In the genomic region with DNA sequence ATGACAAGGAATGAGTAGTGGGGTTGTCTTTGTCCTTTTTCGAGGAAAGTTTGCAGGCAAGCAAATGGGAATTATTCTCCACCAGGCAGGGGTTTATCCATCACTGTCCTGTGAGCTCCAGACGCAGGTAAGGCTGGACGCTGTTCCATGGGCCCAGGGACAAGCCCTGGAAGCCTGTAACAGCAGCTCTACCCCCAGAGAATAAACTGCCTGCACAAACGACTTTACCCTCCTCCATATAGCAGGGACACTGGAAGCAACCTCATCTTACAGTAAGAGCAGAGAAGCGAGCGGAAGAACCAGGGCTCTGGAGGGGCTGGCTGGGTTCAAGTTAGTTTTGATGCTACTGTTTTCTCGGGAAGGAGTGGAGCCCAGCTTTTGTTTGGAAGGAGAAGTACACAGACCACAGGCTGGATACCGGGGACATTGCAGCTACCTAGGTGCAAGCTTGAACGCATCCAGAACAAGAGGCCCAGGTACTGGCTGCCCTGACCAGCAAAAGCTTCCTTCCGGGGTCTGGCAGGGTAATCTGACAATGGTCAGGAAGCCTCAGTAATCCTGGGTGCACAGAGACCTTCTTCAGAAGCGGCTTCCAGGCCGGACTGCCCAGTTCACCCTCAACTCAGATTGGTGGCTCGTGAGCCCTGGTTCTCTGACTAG, we compare ENCODE assay signal across 11 mouse cellular contexts. TPM values are rescaled to one million over a fixed set of nuclear protein-coding genes. Genes with fewer than 3 reads are reported as not detected.
DNase-seq lines count a peak whose midpoint lies in the region; ATAC-seq and TF ChIP-seq lines count a peak whose summit lies in the region.
"Had no signal": no experiment of that assay in that cellular context is flagged by ENCODE, and none has a peak within 500 bp of the region (broad histone marks: within the 10 kb centered on the region; RNA-seq: fewer than 3 reads in every experiment).

No protein-coding gene starts in this region.

- TF ChIP-seq EP300 in heart, postnatal 0 days (IDR thresholded peaks at IDR 0.05; ENCODE audit: low read depth): no peak
- no peak for TF ChIP-seq EP300 in heart, adult 2 months (IDR thresholded peaks at IDR 0.05; ENCODE audit: insufficient read depth, low read depth, low read length)

- no peak for ATAC-seq in heart, postnatal 0 days (ENCODE audit: insufficient read depth, low read depth)
- ATAC-seq in midbrain, embryonic 12.5 days (ENCODE audit: low FRiP score, low read depth): peak; percentile 3; the same call in 1 of the 2 replicates
- ATAC-seq: lung, postnatal 0 days had no signal

- DNase-seq in heart, postnatal 0 days (ENCODE audit: low spot score): no peak
- no peak for DNase-seq in heart, adult 2 months
- peak; percentile 54 for DNase-seq in brain, embryonic 14.5 days (ENCODE audit: low read depth)
- DNase-seq in hindbrain, embryonic 10.5 days (ENCODE audit: low spot score): peak; percentile 48
- no peak for DNase-seq in layer of hippocampus, adult 18-20 months (ENCODE audit: low spot score in 2 of 2)
- DNase-seq in right cerebral cortex, postnatal 36 days (ENCODE audit: low spot score in 2 of 2): no peak
- DNase-seq in layer of hippocampus, postnatal 14 days (ENCODE audit: low spot score in 2 of 2): no peak
- DNase-seq: kidney, postnatal 10 days had no signal

- TF ChIP-seq POLR2A in heart, adult 2 months (IDR thresholded peaks at IDR 0.05; ENCODE audit: insufficient read depth, low read depth, low read length): no peak
- no peak for TF ChIP-seq POLR2A in brain, embryonic 14.5 days (IDR thresholded peaks at IDR 0.05; ENCODE audit: borderline replicate concordance, extremely low read depth, insufficient read depth, insufficient read length, poor library complexity, severe bottlenecking)

- H3K4me3 ChIP-seq in heart, postnatal 0 days (ENCODE audit: low read depth, low read length): peak overlapping the region; percentile 52; the same call in 1 of the 2 replicates
- H3K4me3 ChIP-seq in heart, adult 2 months: no peak overlapping the region
- peak overlapping the region; percentile 64 for H3K4me3 ChIP-seq in hindbrain, embryonic 10.5 days
- H3K4me3 ChIP-seq in midbrain, embryonic 12.5 days: peak overlapping the region; percentile 49

- H3K9me3 ChIP-seq in heart, postnatal 0 days (replicated peaks; ENCODE audit: control insufficient read depth, low read length): no peaks in the 10 kb centered on the region; the same call in 1 of the 2 replicates
- H3K9me3 ChIP-seq in hindbrain, embryonic 10.5 days: no peaks in the 10 kb centered on the region
- H3K9me3 ChIP-seq in midbrain, embryonic 12.5 days: no peaks in the 10 kb centered on the region

- H3K27me3 ChIP-seq in heart, postnatal 0 days (ENCODE audit: control insufficient read depth, insufficient read depth, low read length): peaks cover 80% of the 10 kb centered on the region
- H3K27me3 ChIP-seq in heart, adult 2 months (ENCODE audit: control insufficient read depth, insufficient read depth, low read length): peaks cover 10% of the 10 kb centered on the region
- H3K27me3 ChIP-seq in hindbrain, embryonic 10.5 days (ENCODE audit: insufficient read depth, poor library complexity, severe bottlenecking): peaks cover 85% of the 10 kb centered on the region
- peaks cover 43% of the 10 kb centered on the region for H3K27me3 ChIP-seq in midbrain, embryonic 12.5 days

- no peak overlapping the region for H3K4me2 ChIP-seq in heart, postnatal 0 days (ENCODE audit: low read depth, low read length)
- H3K4me2 ChIP-seq in midbrain, embryonic 12.5 days (replicated peaks): peak overlapping the region; percentile 87

- 4% methylated on average over 13 of the region's 13 CpGs for WGBS in heart, postnatal 0 days
- 12% methylated on average over 13 of the region's 13 CpGs for WGBS in heart, adult 2 months
- 4% methylated on average over 13 of the region's 13 CpGs for WGBS in hindbrain, embryonic 10.5 days
- 9% methylated on average over 13 of the region's 13 CpGs for WGBS in midbrain, embryonic 12.5 days

- no peaks in the 10 kb centered on the region for H3K36me3 ChIP-seq in heart, postnatal 0 days (replicated peaks; ENCODE audit: control insufficient read depth, insufficient read depth, low read length)
- H3K36me3 ChIP-seq in heart, adult 2 months (ENCODE audit: control insufficient read depth, insufficient read depth, low read length): no peaks in the 10 kb centered on the region
- no peaks in the 10 kb centered on the region for H3K36me3 ChIP-seq in hindbrain, embryonic 10.5 days
- no peaks in the 10 kb centered on the region for H3K36me3 ChIP-seq in midbrain, embryonic 12.5 days

- no peaks in the 10 kb centered on the region for H3K79me2 ChIP-seq in heart, adult 2 months (replicated peaks; ENCODE audit: control insufficient read depth, insufficient read depth, low read length)

- peaks cover 6% of the 10 kb centered on the region; the same call in 1 of the 2 replicates for H3K4me1 ChIP-seq in heart, postnatal 0 days (ENCODE audit: control insufficient read depth, insufficient read depth)
- H3K4me1 ChIP-seq in heart, adult 2 months (ENCODE audit: control insufficient read depth, insufficient read depth, low read length): no peaks in the 10 kb centered on the region
- peaks cover 58% of the 10 kb centered on the region for H3K4me1 ChIP-seq in hindbrain, embryonic 10.5 days (replicated peaks)
- H3K4me1 ChIP-seq in midbrain, embryonic 12.5 days: peaks cover 58% of the 10 kb centered on the region

- no peak overlapping the region for H3K27ac ChIP-seq in heart, postnatal 0 days (ENCODE audit: low read depth)
- no peak overlapping the region for H3K27ac ChIP-seq in heart, adult 2 months
- peak overlapping the region; percentile 94 for H3K27ac ChIP-seq in hindbrain, embryonic 10.5 days
- H3K27ac ChIP-seq in midbrain, embryonic 12.5 days (replicated peaks): peak overlapping the region; percentile 94

- no peak for TF ChIP-seq CTCF in heart, postnatal 0 days (IDR thresholded peaks at IDR 0.05; ENCODE audit: low read depth)
- TF ChIP-seq CTCF in heart, adult 2 months (IDR thresholded peaks at IDR 0.05): no peak
- TF ChIP-seq CTCF in brain, embryonic 14.5 days (IDR thresholded peaks at IDR 0.05; ENCODE audit: borderline replicate concordance, extremely low read depth, insufficient read depth, insufficient read length): no peak

- intact Hi-C loops in heart, adult 2 months (cut with DNase I): no loop called here

- H3K9ac ChIP-seq in heart, postnatal 0 days (replicated peaks; ENCODE audit: low read depth, low read length): no peak overlapping the region
- H3K9ac ChIP-seq in heart, adult 2 months (ENCODE audit: low read depth, low read length): no peak overlapping the region
- H3K9ac ChIP-seq in midbrain, embryonic 12.5 days (replicated peaks): peak overlapping the region; percentile 80; the same call in 1 of the 2 replicates

RNA-seq across cellular contexts. Expression of a gene that starts 31.6 kb away (rescaled TPM):
- not detected in 2 replicates for total RNA-seq in heart, postnatal 0 days (2014; rRNA removed; ENCODE audit: low replicate concordance)
- polyA plus RNA-seq in heart, postnatal 0 days (2015; fragmentation: Nextera tagmentation; extraction: Ambion mirVana): not detected in 2 replicates
- total RNA-seq in heart, adult 2 months (2021): not detected
- not detected in 2 replicates for polyA plus RNA-seq in heart, adult 2 months (2012; rRNA removed)
- 66.5 and 88.8 TPM in 2 replicates for polyA plus RNA-seq in brain, embryonic 14.5 days (2012; rRNA removed)
- 5.5 and 19.0 TPM in 2 replicates for polyA plus RNA-seq in hindbrain, embryonic 10.5 days (2016; fragmentation: Nextera tagmentation; extraction: Ambion mirVana)
- 15.3 and 17.1 TPM in 2 replicates for polyA plus RNA-seq in midbrain, embryonic 12.5 days (2016; fragmentation: Nextera tagmentation; extraction: Ambion mirVana)
- 10 to 100 TPM; 23.6 to 24.2 TPM for total RNA-seq in layer of hippocampus, adult 18-20 months (2021)
- 10 to 100 TPM; 25.6 to 27.7 TPM for total RNA-seq in layer of hippocampus, postnatal 14 days (2021)
- total RNA-seq: gastrocnemius, adult 8-10 months had no signal
- polyA plus RNA-seq: lung, postnatal 0 days had no signal

RNA-seq across cellular contexts. Expression of a gene that starts 53.4 kb away (rescaled TPM):
- total RNA-seq in heart, postnatal 0 days (2014; rRNA removed; ENCODE audit: low replicate concordance): 6.6 TPM in 1 of 2 replicates, not detected in the other
- polyA plus RNA-seq in heart, postnatal 0 days (2015; fragmentation: Nextera tagmentation; extraction: Ambion mirVana): 0.44 and 0.68 TPM in 2 replicates
- 1 to 10 TPM; 1.8 to 3.4 TPM for total RNA-seq in heart, adult 2 months (2021)
- polyA plus RNA-seq in heart, adult 2 months (2012; rRNA removed): 2.5 and 2.8 TPM in 2 replicates
- polyA plus RNA-seq in brain, embryonic 14.5 days (2012; rRNA removed): 0.95 and 1.4 TPM in 2 replicates
- polyA plus RNA-seq in hindbrain, embryonic 10.5 days (2016; fragmentation: Nextera tagmentation; extraction: Ambion mirVana): 0.90 and 1.3 TPM in 2 replicates
- polyA plus RNA-seq in midbrain, embryonic 12.5 days (2016; fragmentation: Nextera tagmentation; extraction: Ambion mirVana): 0.94 and 1.2 TPM in 2 replicates
- 1 to 10 TPM; 2.1 to 2.4 TPM for total RNA-seq in layer of hippocampus, adult 18-20 months (2021)
- total RNA-seq in layer of hippocampus, postnatal 14 days (2021): 1 to 10 TPM; 3.2 to 3.7 TPM

RNA-seq across cellular contexts. Expression of a gene that starts 55.6 kb away (rescaled TPM):
- total RNA-seq in heart, postnatal 0 days (2014; rRNA removed; ENCODE audit: low replicate concordance): 10.9 and 13.7 TPM in 2 replicates
- polyA plus RNA-seq in heart, postnatal 0 days (2015; fragmentation: Nextera tagmentation; extraction: Ambion mirVana): 9.5 and 10.2 TPM in 2 replicates
- total RNA-seq in heart, adult 2 months (2021): 10 to 100 TPM; 19.2 to 23.9 TPM
- 35.9 and 40.0 TPM in 2 replicates for polyA plus RNA-seq in heart, adult 2 months (2012; rRNA removed)
- polyA plus RNA-seq in brain, embryonic 14.5 days (2012; rRNA removed): 17.9 and 18.5 TPM in 2 replicates
- 15.6 and 18.7 TPM in 2 replicates for polyA plus RNA-seq in hindbrain, embryonic 10.5 days (2016; fragmentation: Nextera tagmentation; extraction: Ambion mirVana)
- polyA plus RNA-seq in midbrain, embryonic 12.5 days (2016; fragmentation: Nextera tagmentation; extraction: Ambion mirVana): 14.3 and 15.2 TPM in 2 replicates
- 10 to 100 TPM; 74.1 to 84.4 TPM for total RNA-seq in layer of hippocampus, adult 18-20 months (2021)
- total RNA-seq in layer of hippocampus, postnatal 14 days (2021): 10 to 100 TPM; 59.1 to 65.8 TPM

Comparison
In these comparisons a context has a peak if more than half of its experiments do, and no peak if none do; other contexts are left out.
1. DNase-seq: peak in brain, embryonic 14.5 days (single experiment) and hindbrain, embryonic 10.5 days (single experiment); none in heart, postnatal 0 days (single experiment), heart, adult 2 months (0 of 2), layer of hippocampus, adult 18-20 months (0 of 2), right cerebral cortex, postnatal 36 days (0 of 2) and layer of hippocampus, postnatal 14 days (0 of 2).
2. H3K27ac ChIP-seq: peak in hindbrain, embryonic 10.5 days (single experiment) and midbrain, embryonic 12.5 days (single experiment); none in heart, postnatal 0 days (single experiment) and heart, adult 2 months (single experiment).